Mouse (Mus musculus): Measurements from ENCODE around the gene Usp35. TPM values are rescaled to one million over a fixed set of nuclear protein-coding genes. Genes with fewer than 3 reads are reported as not detected.

The Usp35 gene
- polyA plus RNA-seq (2015; fragmentation: Nextera tagmentation; extraction: Ambion mirVana), result 2.0 and 2.2 TPM in 2 replicates

DNA sequence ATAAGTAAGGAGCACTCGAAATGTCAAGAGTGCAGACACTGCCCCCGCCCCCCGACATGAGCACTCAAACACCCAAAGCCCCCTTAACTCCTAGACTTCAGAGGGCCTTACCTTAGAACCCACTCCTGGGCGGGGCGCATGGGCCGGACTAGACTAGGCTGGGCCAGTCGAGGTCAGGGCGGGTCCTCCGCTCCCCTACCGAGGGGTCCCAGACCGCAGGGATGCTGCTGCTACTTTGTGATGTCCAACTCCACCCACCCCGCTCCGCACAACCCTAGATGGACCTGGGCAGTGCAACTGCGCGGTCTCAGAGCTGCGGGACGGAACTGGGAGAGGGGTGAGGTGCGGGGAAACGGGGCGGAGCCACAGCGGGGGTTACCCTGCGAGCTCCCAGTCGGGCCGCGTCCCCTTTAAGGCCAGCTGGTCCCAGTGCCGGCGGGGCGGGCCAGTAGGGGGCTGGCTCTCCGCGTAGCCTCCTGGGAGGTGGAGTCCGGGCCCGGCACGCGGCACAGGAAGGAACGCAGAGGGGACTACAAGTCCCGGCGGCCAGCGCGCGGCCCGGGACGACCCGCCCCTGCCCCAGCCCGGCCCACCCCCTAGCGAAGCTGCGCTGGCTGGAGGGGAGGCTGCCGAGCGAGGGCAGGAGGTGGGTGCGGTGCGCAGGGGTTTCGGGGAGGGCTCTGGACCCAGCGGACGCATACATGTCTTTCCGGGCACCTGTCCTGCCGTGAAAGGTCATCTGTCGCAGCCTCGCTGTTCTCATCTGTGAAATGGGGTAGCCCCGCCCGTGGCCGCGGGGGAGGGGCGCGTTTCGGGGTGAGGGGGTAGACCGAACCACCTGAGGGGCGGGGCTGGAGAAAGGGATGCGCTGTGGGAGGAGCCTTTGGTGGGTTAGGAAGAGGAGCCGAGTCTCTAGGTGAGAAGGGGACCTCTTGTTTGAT lies at the start of gene Usp35, which contains the start of gene Kctd21:
Usp35 (minus strand) TSS at position 295 of the 941 bp plus-strand sequence.
Kctd21 (plus strand) TSS at position 602 of the 941 bp plus-strand sequence.

Other genes starting within 250 kb of the Usp35 start
- 1.9 and 2.6 TPM in 2 replicates for gene Kctd21, start 307 bp upstream of the Usp35 start, polyA plus RNA-seq (2015; fragmentation: Nextera tagmentation; extraction: Ambion mirVana)
- 11.2 and 22.2 TPM in 2 replicates for gene Alg8, start 39.6 kb upstream of the Usp35 start, polyA plus RNA-seq (2015; fragmentation: Nextera tagmentation; extraction: Ambion mirVana)
- gene Ndufc2, start 68.0 kb upstream of the Usp35 start, polyA plus RNA-seq (2015; fragmentation: Nextera tagmentation; extraction: Ambion mirVana), result 891 and 1,281 TPM in 2 replicates
- gene Thrsp, start 85.7 kb upstream of the Usp35 start, polyA plus RNA-seq (2015; fragmentation: Nextera tagmentation; extraction: Ambion mirVana), result 16.7 and 27.1 TPM in 2 replicates
- gene Kctd14, start 119.3 kb upstream of the Usp35 start, polyA plus RNA-seq (2015; fragmentation: Nextera tagmentation; extraction: Ambion mirVana), result 2.9 and 3.0 TPM in 2 replicates
- 24.8 and 36.3 TPM in 2 replicates for gene Ints4, start 148.9 kb upstream of the Usp35 start, polyA plus RNA-seq (2015; fragmentation: Nextera tagmentation; extraction: Ambion mirVana)
- 75.4 and 110 TPM in 2 replicates for gene Aamdc, start 247.5 kb upstream of the Usp35 start, polyA plus RNA-seq (2015; fragmentation: Nextera tagmentation; extraction: Ambion mirVana)
- gene Rsf1, start 247.9 kb upstream of the Usp35 start, polyA plus RNA-seq (2015; fragmentation: Nextera tagmentation; extraction: Ambion mirVana), result 12.5 and 14.4 TPM in 2 replicates